Mouse (Mus musculus): ENCODE data around the gene Plekho2.

DNA sequence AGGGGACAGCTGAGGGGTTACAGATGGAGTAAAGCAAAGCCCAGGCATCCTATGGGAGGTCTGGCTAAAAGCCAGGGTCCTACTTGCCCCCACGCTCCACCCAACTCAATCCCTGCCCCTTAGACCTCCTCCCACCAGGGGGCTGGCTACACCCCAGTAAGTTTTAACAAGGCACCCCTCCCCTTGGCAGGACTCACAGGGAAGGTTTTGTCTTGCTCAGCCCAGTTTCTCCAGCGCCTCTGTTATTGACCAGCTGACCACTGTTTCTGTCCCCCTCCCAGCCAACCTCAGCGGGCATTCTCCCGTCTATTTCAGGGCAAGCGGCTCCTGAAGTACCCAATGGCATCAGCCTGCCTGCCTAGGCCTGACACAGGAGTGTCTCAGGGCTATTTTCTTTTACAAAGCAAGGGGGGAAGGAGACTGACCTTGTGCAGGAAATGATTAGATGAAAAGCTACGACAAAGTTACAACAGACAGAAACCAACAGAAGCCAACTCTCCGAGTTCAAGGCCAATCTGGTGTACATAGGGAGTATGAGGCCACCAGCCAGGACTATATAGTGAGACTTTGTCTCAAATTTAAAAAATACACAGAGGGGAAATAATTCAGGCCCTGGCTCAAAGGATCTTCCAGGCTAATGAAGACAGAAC is 2.9 kb downstream of the Plekho2 start:
- no peak for TF ChIP-seq POLR2A (IDR thresholded peaks at IDR 0.05; ENCODE audit: control insufficient read depth, low read depth, low read length)
- no peak for TF ChIP-seq CTCF (IDR thresholded peaks at IDR 0.05; ENCODE audit: control insufficient read depth, insufficient read depth, insufficient replicate concordance, low read depth, low read length)

All from testis, adult 2 months (tissue).